Mouse (Mus musculus) hematopoietic stem cell, adult 5-6 weeks (primary cell): ENCODE results near the gene Mmab. TPM values are rescaled to one million over a fixed set of nuclear protein-coding genes. Genes with fewer than 3 reads are reported as not detected.

Experiments
- ATAC-seq, 2 experiments: fragments of 125-278 bp in 1 of 2; replicated peaks in 1 of 2; 2 replicates each; pipeline ENCODE4 v1.8.0; 2016 to 2017; ENCODE audit warnings: inconsistent platforms in 2 of 2, mild to moderate bottlenecking in 2 of 2, moderate number of reproducible peaks in 2 of 2, low read depth in 1 of 2, moderate TSS enrichment in 1 of 2; ENCODE audit not compliant: low FRiP score in 2 of 2, poor library complexity in 2 of 2, severe bottlenecking in 2 of 2, insufficient read depth in 1 of 2, low TSS enrichment in 1 of 2
- total RNA-seq: library from RNA; stranded (forward); fragments of 172-1452, 232-1000 nt; gene quantifications from 2 replicates; pipeline ENCODE4 v1.2.3, GENCODE M21; 2017

Gene Mmab
- total RNA-seq: 7.8 and 11.1 TPM in 2 replicates

- peak; percentile 97 to 99 for ATAC-seq
Measured at GRCm38 (mm10) chr5:114443566-114444367, at the start of gene Mmab, which contains the start of gene Mvk. Gene Mmab, minus strand, starts transcription at chr5:114444060. Gene Mvk, plus strand, starts transcription at chr5:114444269.

GRCm38 (mm10) chr5:114490241-114490640 is 46.4 kb upstream of the Mmab start:
- ATAC-seq: no peak

- no peak for ATAC-seq
Measured at GRCm38 (mm10) chr5:114489570-114489969, 45.7 kb upstream of the Mmab start.

- ATAC-seq: no peak
Measured at GRCm38 (mm10) chr5:114485685-114486084, 41.8 kb upstream of the Mmab start.

- ATAC-seq: peak in 1 of 2 experiments; percentile 48; a peak in 1 of 4 replicates
Measured at GRCm38 (mm10) chr5:114482587-114483011, 38.7 kb upstream of the Mmab start.

GRCm38 (mm10) chr5:114478267-114478666 is 34.4 kb upstream of the Mmab start:
- no peak for ATAC-seq

GRCm38 (mm10) chr5:114474741-114475491 is 31.1 kb upstream of the Mmab start:
- no peak for ATAC-seq

- no peak for ATAC-seq
Measured at GRCm38 (mm10) chr5:114470359-114470758, 26.5 kb upstream of the Mmab start.

GRCm38 (mm10) chr5:114468007-114468406 is 24.1 kb upstream of the Mmab start:
- no peak for ATAC-seq

GRCm38 (mm10) chr5:114467430-114467829 is 23.6 kb upstream of the Mmab start:
- ATAC-seq: 0 out of 4 replicates have a peak, but pooled peaks of 1 of the 2 experiments have one; percentile 22

GRCm38 (mm10) chr5:114467019-114467418 is 23.2 kb upstream of the Mmab start:
- ATAC-seq: no peak

GRCm38 (mm10) chr5:114465641-114466040 is 21.8 kb upstream of the Mmab start:
- no peak for ATAC-seq

GRCm38 (mm10) chr5:114464561-114464960 is 20.7 kb upstream of the Mmab start:
- no peak for ATAC-seq

GRCm38 (mm10) chr5:114462067-114463040 is 18.5 kb upstream of the Mmab start:
- no peak for ATAC-seq

- peak; percentile 66 to 77 for ATAC-seq
Measured at GRCm38 (mm10) chr5:114461238-114461637, 17.4 kb upstream of the Mmab start.

- no peak for ATAC-seq
Measured at GRCm38 (mm10) chr5:114456995-114457605, 13.2 kb upstream of the Mmab start.

- no peak for ATAC-seq
Measured at GRCm38 (mm10) chr5:114456287-114456686, 12.4 kb upstream of the Mmab start.
